Mouse (Mus musculus): ENCODE results near the gene Arhgap10.

DNA sequence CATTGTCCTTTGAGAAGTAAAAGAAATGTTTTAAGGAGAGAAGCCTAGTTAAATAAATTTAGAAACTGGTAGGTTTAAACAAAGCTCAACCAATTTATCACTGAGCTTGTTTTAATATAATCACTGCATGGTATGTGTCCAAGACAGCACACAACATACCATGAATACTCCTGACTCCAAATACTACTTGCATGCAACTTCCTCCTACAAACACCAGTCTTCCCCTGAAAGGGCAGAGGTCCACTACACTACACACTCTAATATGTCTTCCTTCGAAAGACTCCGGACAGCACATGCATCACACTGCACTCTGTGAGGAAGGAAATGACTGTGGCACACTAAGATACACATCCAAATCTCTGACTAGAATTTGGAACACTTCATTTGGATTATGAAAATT lies 20.3 kb downstream of the Arhgap10 start:
- no peak for TF ChIP-seq CTCF (conservative IDR thresholded peaks at IDR 0.05 in 1 of 2, IDR thresholded peaks at IDR 0.05 in 1 of 2; ENCODE audit: low read depth in 2 of 2, low read length in 2 of 2)
- TF ChIP-seq EP300 (IDR thresholded peaks at IDR 0.05; ENCODE audit: low read length) = no peak
- no peak for TF ChIP-seq SMC3 (IDR thresholded peaks at IDR 0.05; ENCODE audit: low read depth, low read length)
- no peak for TF ChIP-seq SIN3A (IDR thresholded peaks at IDR 0.05; ENCODE audit: low read length)
- no peak for TF ChIP-seq CHD2 (IDR thresholded peaks at IDR 0.05; ENCODE audit: low read length)
- TF ChIP-seq NELFE (IDR thresholded peaks at IDR 0.05; ENCODE audit: low read depth, low read length) = no peak

All from CH12.LX (cell line).